Mouse (Mus musculus) adrenal gland, postnatal 36 days (tissue): ENCODE results near the gene Cltb. TPM values are rescaled to one million over a fixed set of nuclear protein-coding genes. Genes with fewer than 3 reads are reported as not detected.
"Not testable (repeated sequence)": the region's sequence is repeated elsewhere in the genome, so short reads cannot be mapped to it uniquely, and the experiment has no call there.

Experiments
- DNase-seq, 2 experiments: peaks; one replicate each; pipeline ENCODE4 v3.0.0; 2021; ENCODE audit warnings: mixed read lengths in 1 of 2
- long read RNA-seq, 2 experiments: library from polyadenylated mRNA; stranded (forward); transcript quantifications; one replicate each; pipeline ENCODE4 v2.0.0; 2021; ENCODE audit warnings: borderline sequencing depth in 2 of 2
- total RNA-seq, 2 experiments: library from RNA; stranded (reverse); gene quantifications; 2 replicates each; pipeline ENCODE4 v1.2.3; 2021

Gene Cltb
- total RNA-seq = 100 to 1,000 TPM in 1 of 2 experiments, 10 to 100 TPM in 1; 79.2 to 155 TPM
- long read RNA-seq, experiment 1, transcript Cltb-202 (5 exons, 2,186 nt) = major isoform, 74 of 108 reads
- long read RNA-seq, experiment 1, partial matches to known transcripts = 1 of 108 reads
- long read RNA-seq, experiment 1, other reads (novel, unspliced or antisense) = 33 of 108 reads
- long read RNA-seq, experiment 2, transcript Cltb-202 (5 exons, 2,186 nt) = major isoform, 89 of 126 reads
- long read RNA-seq, experiment 2, partial matches to known transcripts = 33 of 126 reads
- long read RNA-seq, experiment 2, other reads (novel, unspliced or antisense) = 2 of 126 reads

- peak; percentile 93 to 96 for DNase-seq
Observed at GRCm38 (mm10) chr13:54610972-54611754, at the start of gene Cltb. Gene Cltb, minus strand, starts transcription at chr13:54611344.

- DNase-seq = no peak
Observed at GRCm38 (mm10) chr13:54660877-54661276, 49.7 kb upstream of the Cltb start.

GRCm38 (mm10) chr13:54650461-54650860 lies 39.3 kb upstream of the Cltb start:
- no peak for DNase-seq

GRCm38 (mm10) chr13:54635011-54635410 lies 23.9 kb upstream of the Cltb start:
- no peak for DNase-seq

- no peak for DNase-seq
Observed at GRCm38 (mm10) chr13:54632731-54633277, 21.7 kb upstream of the Cltb start.

- DNase-seq = no peak
Observed at GRCm38 (mm10) chr13:54629128-54629527, 18.0 kb upstream of the Cltb start.

GRCm38 (mm10) chr13:54621960-54622521 lies 10.9 kb upstream of the Cltb start:
- no peak for DNase-seq

GRCm38 (mm10) chr13:54621155-54621932 lies 10.2 kb upstream of the Cltb start, which contains the start of gene Faf2:
Gene Faf2, plus strand, starts transcription at chr13:54621784.
- peak; percentile 98 to 99 for DNase-seq

GRCm38 (mm10) chr13:54616998-54617397 lies 5.9 kb upstream of the Cltb start:
- no peak for DNase-seq

- no peak for DNase-seq
Observed at GRCm38 (mm10) chr13:54616307-54616706, 5.2 kb upstream of the Cltb start.

- DNase-seq = not testable (repeated sequence)
Observed at GRCm38 (mm10) chr13:54613141-54613540, 2.0 kb upstream of the Cltb start.

- DNase-seq = peak; percentile 39 to 40
Observed at GRCm38 (mm10) chr13:54610613-54610971, 552 bp downstream of the Cltb start.

- no peak for DNase-seq
Observed at GRCm38 (mm10) chr13:54609301-54609700, 1.8 kb downstream of the Cltb start.

- peak in 1 of 2 experiments; percentile 17 for DNase-seq
Observed at GRCm38 (mm10) chr13:54608666-54609065, 2.5 kb downstream of the Cltb start.

- no peak for DNase-seq
Observed at GRCm38 (mm10) chr13:54608002-54608401, 3.1 kb downstream of the Cltb start.

GRCm38 (mm10) chr13:54607204-54607603 lies 3.9 kb downstream of the Cltb start:
- DNase-seq = no peak

- no peak for DNase-seq
Observed at GRCm38 (mm10) chr13:54605426-54605825, 5.7 kb downstream of the Cltb start.

GRCm38 (mm10) chr13:54604221-54604620 lies 6.9 kb downstream of the Cltb start:
- no peak for DNase-seq

GRCm38 (mm10) chr13:54603501-54603900 lies 7.6 kb downstream of the Cltb start:
- no peak for DNase-seq

GRCm38 (mm10) chr13:54602639-54603111 lies 8.5 kb downstream of the Cltb start:
- DNase-seq = no peak

GRCm38 (mm10) chr13:54598622-54599143 lies 12.5 kb downstream of the Cltb start:
- DNase-seq = no peak

GRCm38 (mm10) chr13:54596870-54597269 lies 14.3 kb downstream of the Cltb start:
- DNase-seq = no peak
